26 mouse cellular contexts compared by ENCODE assay signal in the genomic region with DNA sequence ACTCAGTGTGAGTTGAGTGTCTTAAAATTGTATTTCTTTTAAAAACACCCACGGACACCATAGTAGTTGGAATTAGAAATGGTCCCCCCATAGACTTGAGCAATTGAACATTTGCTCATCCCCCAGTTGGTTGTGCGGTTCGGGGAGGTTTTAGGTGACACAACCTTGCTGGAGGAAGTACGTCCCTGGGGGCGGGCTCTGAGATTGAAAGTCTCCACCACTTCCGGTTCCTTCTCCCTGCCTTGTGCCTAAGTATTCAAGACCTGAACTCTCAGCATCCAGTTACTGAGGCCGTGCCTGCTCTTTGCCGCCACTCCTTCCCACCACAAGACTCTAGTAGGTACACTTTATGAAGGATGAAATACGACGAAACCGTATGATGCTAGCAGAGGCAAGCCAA. TPM values are rescaled to one million over a fixed set of nuclear protein-coding genes. Genes with fewer than 3 reads are reported as not detected.
A peak's percentile ranks its signal among the peaks of the same experiment; 100 is the strongest.
DNase-seq lines count a peak whose midpoint lies in the region; ATAC-seq and TF ChIP-seq lines count a peak whose summit lies in the region.
"Had no signal": no experiment of that assay in that cellular context is flagged by ENCODE, and none has a peak within 500 bp of the region (broad histone marks: within the 10 kb centered on the region; RNA-seq: fewer than 3 reads in every experiment).

No protein-coding gene starts in this region.

- H3K36me3 ChIP-seq in testis, adult 2 months (ENCODE audit: control insufficient read depth, insufficient read depth, low read length) = no peaks in the 10 kb centered on the region
- H3K36me3 ChIP-seq: forebrain, embryonic 10.5 days; heart, embryonic 12.5 days; heart, embryonic 15.5 days; hindbrain, embryonic 10.5 days; hindbrain, embryonic 13.5 days had no signal

- no peak for DNase-seq in testis, postnatal 10 days (ENCODE audit: low spot score)
- peak; percentile 53 for DNase-seq in testis, postnatal 14 days (ENCODE audit: low spot score)
- DNase-seq in heart, adult 8-10 months (ENCODE audit: low spot score) = no peak
- no peak for DNase-seq in cerebellum, adult 9-10 months
- DNase-seq: adrenal gland, adult 2 months; adrenal gland, postnatal 14 days; cerebellum, adult 11 months; cerebellum, adult 2 months; cerebellum, postnatal 36 days; gastrocnemius, postnatal 10 days; gastrocnemius, postnatal 36 days; heart, postnatal 10 days; heart, postnatal 36 days had no signal

- ATAC-seq in megakaryocyte progenitor cell, adult 5-6 weeks (replicated peaks; ENCODE audit: poor library complexity) = peak; percentile 70
- ATAC-seq: CD4-positive, CD25-positive, alpha-beta regulatory T cell, adult 4 months; forebrain, embryonic 13.5 days; forebrain, embryonic 16.5 days; hindbrain, embryonic 16.5 days had no signal

- H3K27me3 ChIP-seq in testis, adult 2 months (ENCODE audit: control insufficient read depth, insufficient read depth, low read length) = no peaks in the 10 kb centered on the region

- peak overlapping the region; percentile 93 for H3K4me3 ChIP-seq in testis, adult 2 months (ENCODE audit: control insufficient read depth, low read depth, low read length)
- H3K4me3 ChIP-seq: forebrain, embryonic 10.5 days; forebrain, embryonic 13.5 days; heart, embryonic 12.5 days; heart, embryonic 15.5 days; hindbrain, embryonic 10.5 days; hindbrain, embryonic 13.5 days had no signal

- H3K27ac ChIP-seq in testis, adult 2 months (ENCODE audit: control insufficient read depth, insufficient read depth, low read depth, low read length) = no peak overlapping the region
- H3K27ac ChIP-seq: forebrain, embryonic 13.5 days; heart, embryonic 15.5 days; hindbrain, embryonic 10.5 days; hindbrain, embryonic 13.5 days had no signal

- H3K4me1 ChIP-seq in testis, adult 2 months (ENCODE audit: control insufficient read depth, insufficient read depth, low read length) = peaks cover 8% of the 10 kb centered on the region
- H3K4me1 ChIP-seq: heart, embryonic 12.5 days; heart, embryonic 15.5 days had no signal

- peak; percentile 50; the same call in 1 of the 2 replicates for TF ChIP-seq POLR2A in testis, adult 2 months (IDR thresholded peaks at IDR 0.05; ENCODE audit: control insufficient read depth, low read depth, low read length)

- TF ChIP-seq CTCF in testis, adult 2 months (IDR thresholded peaks at IDR 0.05; ENCODE audit: control insufficient read depth, insufficient read depth, insufficient replicate concordance, low read depth, low read length) = no peak

RNA-seq across cellular contexts. Expression of gene 4932438H23Rik, which starts 2.9 kb away (rescaled TPM):
- 37.7 and 38.8 TPM in 2 replicates for polyA plus RNA-seq in testis, adult 2 months (2012; rRNA removed)
- total RNA-seq in megakaryocyte progenitor cell, adult 5-6 weeks (2015) = not detected in 2 replicates
- total RNA-seq in megakaryocyte progenitor cell, adult 5-6 weeks (2017) = not detected in 2 replicates
- under 1 TPM in 3 of 4 experiments, not detected in 1; 0.11 to 0.16 (median 0.14) TPM for total RNA-seq in heart, adult 8-10 months (2022)
- total RNA-seq: adrenal gland, postnatal 14 days; MEL had no signal
- polyA plus RNA-seq: adrenal gland, adult 2 months; embryonic facial prominence, embryonic 11.5 days; heart, embryonic 12.5 days had no signal

RNA-seq across cellular contexts. Expression of gene Paxbp1, which starts 53.5 kb away (rescaled TPM):
- polyA plus RNA-seq in testis, adult 2 months (2012; rRNA removed) = 19.9 TPM in 2 replicates
- total RNA-seq in megakaryocyte progenitor cell, adult 5-6 weeks (2015) = 69.4 and 95.7 TPM in 2 replicates
- total RNA-seq in megakaryocyte progenitor cell, adult 5-6 weeks (2017) = 77.0 and 96.2 TPM in 2 replicates
- 10 to 100 TPM in 3 of 4 experiments, 1 to 10 TPM in 1; 8.1 to 18.6 (median 12.5) TPM for total RNA-seq in heart, adult 8-10 months (2022)
